Mouse (Mus musculus) neutrophil, adult 83 days (primary cell): ENCODE measurements around the gene Il6ra. TPM values are rescaled to one million over a fixed set of nuclear protein-coding genes. Genes with fewer than 3 reads are reported as not detected.

Experiments used
- total RNA-seq, 2 experiments: library from RNA; stranded (reverse); gene quantifications; one replicate each; pipeline ENCODE4 v1.2.4; 2023

The Il6ra gene
- total RNA-seq, result 100 to 1,000 TPM; 103 to 132 TPM

GRCm38 (mm10) chr3:89912543-89913391 is at the start of gene Il6ra:
Il6ra (minus strand) TSS chr3:89913196.

GRCm38 (mm10) chr3:89830815-89831591 is 82.0 kb downstream of the Il6ra start, which contains the start of gene She:
She (plus strand) TSS chr3:89831370.

Other genes starting within 250 kb of the Il6ra start
- 10 to 100 TPM; 58.1 to 65.2 TPM for gene Adar, start 198.2 kb downstream of the Il6ra start, total RNA-seq
- gene Chrnb2, start 148.6 kb downstream of the Il6ra start, total RNA-seq, result under 1 TPM; 0.44 TPM
- 10 to 100 TPM; 67.8 to 72.4 TPM for gene Ube2q1, start 139.6 kb downstream of the Il6ra start, total RNA-seq
- gene She, start 81.8 kb downstream of the Il6ra start, total RNA-seq, result not detected
- gene Atp8b2, start 50.3 kb upstream of the Il6ra start, total RNA-seq, result 10 to 100 TPM; 12.4 to 14.1 TPM
- 10 to 100 TPM; 40.6 to 48.0 TPM for gene Hax1, start 85.6 kb upstream of the Il6ra start, total RNA-seq
- gene 4933434E20Rik, start 138.4 kb upstream of the Il6ra start, total RNA-seq, result 10 to 100 TPM; 47.2 TPM
- 100 to 1,000 TPM; 131 to 133 TPM for gene Ubap2l, start 139.4 kb upstream of the Il6ra start, total RNA-seq
- 100 to 1,000 TPM; 729 to 799 TPM for gene Tpm3, start 159.5 kb upstream of the Il6ra start, total RNA-seq
- 1 to 10 TPM; 1.0 to 1.1 TPM for gene Nup210l, start 190.9 kb upstream of the Il6ra start, total RNA-seq